Mouse (Mus musculus): ENCODE results near the gene Zdhhc16.

- TF ChIP-seq CTCF (IDR thresholded peaks at IDR 0.05; ENCODE audit: insufficient read depth, low read depth, low read length) = no peak
- no peak for TF ChIP-seq POLR2A (IDR thresholded peaks at IDR 0.05; ENCODE audit: insufficient read depth, low read depth, low read length)
Observed at GRCm38 (mm10) chr19:41973891-41974794, 40.9 kb downstream of the Zdhhc16 start.
